Mouse (Mus musculus) bone marrow macrophage, adult 2 months (primary cell): ENCODE results near the gene Gm43517. TPM values are rescaled to one million over a fixed set of nuclear protein-coding genes. Genes with fewer than 3 reads are reported as not detected.

ENCODE experiments used
- H3K27ac ChIP-seq: 2 replicates; pipeline ENCODE4 v1.5.1; 2012; ENCODE audit warnings: low read depth, low read length; ENCODE audit not compliant: insufficient read depth
- H3K4me1 ChIP-seq: 2 replicates; pipeline ENCODE4 v1.6.1; 2012; ENCODE audit warnings: low read length; ENCODE audit not compliant: control insufficient read depth, insufficient read depth
- H3K4me3 ChIP-seq: 2 replicates; pipeline ENCODE4 v1.5.1; 2012; ENCODE audit warnings: mild to moderate bottlenecking, low read length, moderate library complexity; ENCODE audit not compliant: insufficient read depth
- CTCF ChIP-seq: IDR thresholded peaks from 2 replicates; pipeline ENCODE4 v1.5.1; 2012; ENCODE audit warnings: low read depth, mild to moderate bottlenecking, low read length, moderate library complexity
- POLR2A ChIP-seq: IDR thresholded peaks from 2 replicates; pipeline ENCODE4 v1.6.1; 2012; ENCODE audit warnings: mild to moderate bottlenecking, low read depth, low read length, borderline replicate concordance
- polyA plus RNA-seq: library from polyadenylated mRNA; stranded (reverse); fragments of >200 nt; gene quantifications from 2 replicates; pipeline ENCODE4 v1.2.4, GENCODE M21; 2012; ENCODE audit not compliant: missing spikeins, insufficient read depth, insufficient read length

Gene Gm43517
- polyA plus RNA-seq, 1 experiment = not detected

- no peak overlapping the region for H3K4me3 ChIP-seq
- H3K27ac ChIP-seq = no peak overlapping the region
- H3K4me1 ChIP-seq = no peaks in the 10 kb centered on the region
- TF ChIP-seq CTCF (no peak), POLR2A (no peak)
These were observed 637 bp downstream of the Gm43517 start for GRCm38 (mm10) chr12:49385631-49385990.

GRCm38 (mm10) chr12:49386081-49386805, 1.3 kb downstream of the Gm43517 start:
- Histone ChIP-seq H3K4me1 (no peaks in the 10 kb centered on the region), H3K27ac (no peak overlapping the region), H3K4me3 (no peak overlapping the region)
- TF ChIP-seq CTCF = no peak
- TF ChIP-seq POLR2A = no peak

- TF ChIP-seq CTCF (no peak), POLR2A (no peak)
These were observed 3.1 kb downstream of the Gm43517 start for GRCm38 (mm10) chr12:49387856-49388598.

GRCm38 (mm10) chr12:49389666-49390065, 4.7 kb downstream of the Gm43517 start:
- Histone ChIP-seq H3K27ac (no peak overlapping the region), H3K4me1 (no peaks in the 10 kb centered on the region), H3K4me3 (no peak overlapping the region)
- no peak for TF ChIP-seq CTCF
- no peak for TF ChIP-seq POLR2A

More at GRCm38 (mm10) chr12:49387856-49388598, 3.1 kb downstream of the Gm43517 start:
- no peak overlapping the region for H3K4me3 ChIP-seq
- no peaks in the 10 kb centered on the region for H3K4me1 ChIP-seq
- H3K27ac ChIP-seq = no peak overlapping the region

GRCm38 (mm10) chr12:49390257-49390656, 5.3 kb downstream of the Gm43517 start:
- TF ChIP-seq POLR2A (no peak), CTCF (no peak)
- no peaks in the 10 kb centered on the region for H3K4me1 ChIP-seq
- no peak overlapping the region for H3K27ac ChIP-seq
- H3K4me3 ChIP-seq = no peak overlapping the region

GRCm38 (mm10) chr12:49390926-49391304, 5.9 kb downstream of the Gm43517 start:
- no peak for TF ChIP-seq POLR2A
- no peak for TF ChIP-seq CTCF
- no peak overlapping the region for H3K27ac ChIP-seq
- H3K4me3 ChIP-seq = no peak overlapping the region
- no peaks in the 10 kb centered on the region for H3K4me1 ChIP-seq

- Histone ChIP-seq H3K4me1 (no peaks in the 10 kb centered on the region), H3K4me3 (no peak overlapping the region), H3K27ac (no peak overlapping the region)
- TF ChIP-seq CTCF (no peak), POLR2A (no peak)
These were observed 6.5 kb downstream of the Gm43517 start for GRCm38 (mm10) chr12:49391305-49392040.

GRCm38 (mm10) chr12:49392041-49392390, 7.0 kb downstream of the Gm43517 start:
- Histone ChIP-seq H3K27ac (no peak overlapping the region), H3K4me3 (no peak overlapping the region), H3K4me1 (no peaks in the 10 kb centered on the region)
- TF ChIP-seq CTCF (no peak), POLR2A (no peak)

GRCm38 (mm10) chr12:49392876-49393275, 7.9 kb downstream of the Gm43517 start:
- Histone ChIP-seq H3K4me3 (no peak overlapping the region), H3K27ac (no peak overlapping the region), H3K4me1 (no peaks in the 10 kb centered on the region)
- TF ChIP-seq CTCF = no peak
- no peak for TF ChIP-seq POLR2A

- Histone ChIP-seq H3K4me1 (no peaks in the 10 kb centered on the region), H3K27ac (no peak overlapping the region), H3K4me3 (no peak overlapping the region)
- TF ChIP-seq POLR2A (no peak), CTCF (no peak)
These were observed 8.7 kb downstream of the Gm43517 start for GRCm38 (mm10) chr12:49393639-49394038.
